ENCODE assay signal across 16 mouse cellular contexts in genomic region chr7:132304424-132305085, GRCm38 (mm10). TPM values are rescaled to one million over a fixed set of nuclear protein-coding genes. Genes with fewer than 3 reads are reported as not detected.
DNase-seq lines count a peak whose midpoint lies in the region; TF ChIP-seq lines count a peak whose summit lies in the region.
"Had no signal": no experiment of that assay in that cellular context is flagged by ENCODE, and none has a peak within 500 bp of the region (broad histone marks: within the 10 kb centered on the region; RNA-seq: fewer than 3 reads in every experiment).

No protein-coding gene starts in this region.

- H3K27ac ChIP-seq in spleen, adult 2 months (ENCODE audit: insufficient read depth, low read length), result peak overlapping the region; percentile 34; the same call in 1 of the 2 replicates
- 0 out of 2 replicates have a peak overlapping the region, but pooled peaks have one; percentile 0 for H3K27ac ChIP-seq in brown adipose tissue, adult 24 weeks (replicated peaks; ENCODE audit: low read depth, low read length)
- peak overlapping the region; percentile 16; the same call in 1 of the 2 replicates for H3K27ac ChIP-seq in small intestine, adult 2 months (ENCODE audit: insufficient read depth, low read depth, low read length)
- H3K27ac ChIP-seq: heart, embryonic 13.5 days; limb, embryonic 13.5 days had no signal

- H3K4me1 ChIP-seq in spleen, adult 2 months (ENCODE audit: control insufficient read depth, insufficient read depth, insufficient read length), result peaks cover 45% of the 10 kb centered on the region; the same call in 1 of the 2 replicates
- H3K4me1 ChIP-seq in brown adipose tissue, adult 24 weeks (ENCODE audit: control insufficient read depth, insufficient read depth, insufficient read length, low read length), result peaks cover 75% of the 10 kb centered on the region
- peaks cover 24% of the 10 kb centered on the region; the same call in 1 of the 2 replicates for H3K4me1 ChIP-seq in small intestine, adult 2 months (ENCODE audit: control insufficient read depth, insufficient read depth, insufficient read length, low read length)

- WGBS in spleen, adult 2 months, result 35% methylated on average over 8 of the region's 8 CpGs
- WGBS in small intestine, adult 2 months, result 70% methylated on average over 8 of the region's 8 CpGs

- peak in 1 of 2 experiments; percentile 36 for DNase-seq in spleen, adult 2 months (ENCODE audit: low read depth in 1 of 2, low spot score in 2 of 2)
- no peak for DNase-seq in spleen, adult 18-20 months
- DNase-seq in thymus, postnatal 36 days, result peak; percentile 51 to 62
- no peak for DNase-seq in embryo, embryonic 10.5 days (ENCODE audit: low spot score)
- no peak for DNase-seq in heart, adult 11 months
- DNase-seq in embryo, embryonic 11 days, result no peak
- DNase-seq: cerebellum, adult 8-10 months; forebrain, postnatal 0 days; gastrocnemius, postnatal 36 days; kidney, adult 11 months; kidney, postnatal 36 days had no signal

- no peaks in the 10 kb centered on the region for H3K36me3 ChIP-seq in spleen, adult 2 months (ENCODE audit: control insufficient read depth, insufficient read depth, low read length)
- H3K36me3 ChIP-seq in small intestine, adult 2 months (ENCODE audit: control insufficient read depth, insufficient read depth, low read length), result no peaks in the 10 kb centered on the region
- H3K36me3 ChIP-seq: heart, embryonic 13.5 days; limb, embryonic 13.5 days had no signal

- no peak for TF ChIP-seq POLR2A in spleen, adult 2 months (IDR thresholded peaks at IDR 0.05; ENCODE audit: low read depth, low read length)
- TF ChIP-seq POLR2A in small intestine, adult 2 months (IDR thresholded peaks at IDR 0.05; ENCODE audit: low read depth, low read length), result no peak

- no peak overlapping the region for H3K4me3 ChIP-seq in spleen, adult 2 months (ENCODE audit: extremely low read depth, insufficient read depth, insufficient read length)
- H3K4me3 ChIP-seq in brown adipose tissue, adult 24 weeks (ENCODE audit: insufficient read depth, low read depth, low read length), result no peak overlapping the region
- no peak overlapping the region for H3K4me3 ChIP-seq in small intestine, adult 2 months (ENCODE audit: low read depth, low read length)
- H3K4me3 ChIP-seq: erythroblast, embryonic 14.5 days; heart, embryonic 13.5 days; limb, embryonic 13.5 days had no signal

- no peak for TF ChIP-seq CTCF in spleen, adult 2 months (IDR thresholded peaks at IDR 0.05; ENCODE audit: extremely low read depth, insufficient read depth, insufficient read length, insufficient replicate concordance)
- no peak for TF ChIP-seq CTCF in small intestine, adult 2 months (IDR thresholded peaks at IDR 0.05; ENCODE audit: extremely low read depth, insufficient read length, insufficient replicate concordance, low read depth, low read length)

- no peaks in the 10 kb centered on the region for H3K27me3 ChIP-seq in spleen, adult 2 months (ENCODE audit: control insufficient read depth, insufficient read depth, low read length)
- no peaks in the 10 kb centered on the region for H3K27me3 ChIP-seq in small intestine, adult 2 months (ENCODE audit: control insufficient read depth, insufficient read depth, low read length)
- H3K27me3 ChIP-seq: heart, embryonic 13.5 days; limb, embryonic 13.5 days had no signal

RNA-seq across cellular contexts. Expression of gene Chst15, which starts 12.5 kb away (rescaled TPM):
- 25.9 and 27.9 TPM in 2 replicates for polyA plus RNA-seq in spleen, adult 2 months (2012; rRNA removed)
- polyA plus RNA-seq in brown adipose tissue, adult 24 weeks (2012; ENCODE audit: insufficient read depth, insufficient read length, missing spikeins), result 14.7 and 16.0 TPM in 2 replicates
- 3.6 and 5.7 TPM in 2 replicates for polyA plus RNA-seq in small intestine, adult 2 months (2012; rRNA removed)

Comparison
In these comparisons a context has a peak if more than half of its experiments do, and no peak if none do; other contexts are left out.
1. DNase-seq: peak in thymus, postnatal 36 days (2 of 2); none in spleen, adult 18-20 months (0 of 2), embryo, embryonic 10.5 days (single experiment), heart, adult 11 months (single experiment) and embryo, embryonic 11 days (single experiment).
2. Peak in every context shown above with its lines, with median percentiles within 50 percentile points of each other: H3K27ac ChIP-seq.